8 mouse cellular contexts compared by ENCODE assay signal in the genomic region with DNA sequence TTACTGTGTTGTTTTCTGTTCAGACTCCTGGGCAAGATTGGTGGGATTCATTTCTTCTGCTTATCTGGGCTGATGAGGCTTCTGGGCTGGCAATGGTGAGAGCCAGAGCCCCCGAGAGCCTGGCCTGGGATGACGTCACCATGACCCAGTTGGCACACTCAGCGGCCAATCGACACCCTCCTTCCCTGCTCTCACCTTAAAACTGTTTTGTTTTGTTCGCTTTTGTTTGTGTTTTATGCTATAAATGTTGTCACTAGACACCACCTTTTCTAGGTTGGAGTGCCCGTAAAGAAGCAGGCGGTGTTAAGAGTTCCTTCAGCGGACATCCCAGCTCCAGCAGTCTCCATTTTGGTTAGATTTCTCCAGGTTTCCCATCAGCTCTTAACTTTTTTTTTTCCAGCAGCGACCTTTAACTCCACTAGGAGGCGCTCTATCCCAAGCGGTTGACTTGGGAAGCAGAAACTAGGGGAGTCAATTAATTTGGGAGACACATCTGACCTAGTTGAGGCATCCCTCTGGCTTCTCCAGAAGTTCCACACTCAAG. TPM values are rescaled to one million over a fixed set of nuclear protein-coding genes. Genes with fewer than 3 reads are reported as not detected.
DNase-seq lines count a peak whose midpoint lies in the region; ATAC-seq lines count a peak whose summit lies in the region.

No protein-coding gene starts in this region.

- H3K9me3 ChIP-seq in forebrain, embryonic 16.5 days (ENCODE audit: control insufficient read depth, low read length): no peaks in the 10 kb centered on the region
- H3K9me3 ChIP-seq in hindbrain, embryonic 11.5 days (ENCODE audit: control insufficient read depth, low read length): no peaks in the 10 kb centered on the region
- H3K9me3 ChIP-seq in stomach, embryonic 16.5 days (replicated peaks; ENCODE audit: control insufficient read depth, low read length): no peaks in the 10 kb centered on the region

- WGBS in forebrain, embryonic 16.5 days: 8% methylated on average over 11 of the region's 11 CpGs
- 11% methylated on average over 11 of the region's 11 CpGs for WGBS in hindbrain, embryonic 11.5 days
- 13% methylated on average over 11 of the region's 11 CpGs for WGBS in stomach, embryonic 16.5 days

- H3K4me2 ChIP-seq in forebrain, embryonic 16.5 days (ENCODE audit: low read length): peak overlapping the region; percentile 25
- peak overlapping the region; percentile 19 for H3K4me2 ChIP-seq in hindbrain, embryonic 11.5 days (replicated peaks; ENCODE audit: low read depth, low read length)
- peak overlapping the region; percentile 47 for H3K4me2 ChIP-seq in stomach, embryonic 16.5 days (ENCODE audit: low read depth, low read length)

- H3K9ac ChIP-seq in forebrain, embryonic 16.5 days (replicated peaks; ENCODE audit: low read depth, low read length): no peak overlapping the region
- no peak overlapping the region for H3K9ac ChIP-seq in hindbrain, embryonic 11.5 days (ENCODE audit: low read depth, low read length)
- no peak overlapping the region for H3K9ac ChIP-seq in stomach, embryonic 16.5 days (ENCODE audit: low read length)

- intact Hi-C loops in left cerebral cortex, postnatal 4 days (cut with DNase I): loop anchor here (2.0 to 10.0 kb wide), 2 partner anchors 178 to 244 kb away; no protein-coding TSS in a partner anchor

- H3K4me3 ChIP-seq in brown adipose tissue, adult 24 weeks (ENCODE audit: insufficient read depth, low read depth, low read length): peak overlapping the region; percentile 55
- H3K4me3 ChIP-seq in forebrain, embryonic 16.5 days (replicated peaks; ENCODE audit: low read length): no peak overlapping the region
- H3K4me3 ChIP-seq in hindbrain, embryonic 11.5 days (ENCODE audit: low read depth, low read length): no peak overlapping the region
- peak overlapping the region; percentile 26; the same call in 1 of the 2 replicates for H3K4me3 ChIP-seq in stomach, embryonic 16.5 days (replicated peaks; ENCODE audit: low read length)

- no peaks in the 10 kb centered on the region for H3K36me3 ChIP-seq in forebrain, embryonic 16.5 days (ENCODE audit: control insufficient read depth, insufficient read depth)
- no peaks in the 10 kb centered on the region for H3K36me3 ChIP-seq in hindbrain, embryonic 11.5 days (ENCODE audit: control insufficient read depth, insufficient read depth, low read length)
- H3K36me3 ChIP-seq in stomach, embryonic 16.5 days (ENCODE audit: control insufficient read depth, insufficient read depth, low read length): no peaks in the 10 kb centered on the region

- H3K27me3 ChIP-seq in forebrain, embryonic 16.5 days (replicated peaks; ENCODE audit: control insufficient read depth, insufficient read depth, low read length): no peaks in the 10 kb centered on the region
- no peaks in the 10 kb centered on the region for H3K27me3 ChIP-seq in hindbrain, embryonic 11.5 days (ENCODE audit: control insufficient read depth, insufficient read depth, low read length)
- H3K27me3 ChIP-seq in stomach, embryonic 16.5 days (ENCODE audit: control insufficient read depth, insufficient read depth, low read length): no peaks in the 10 kb centered on the region

- peak overlapping the region; percentile 98 for H3K27ac ChIP-seq in brown adipose tissue, adult 24 weeks (replicated peaks; ENCODE audit: low read depth, low read length)
- H3K27ac ChIP-seq in forebrain, embryonic 16.5 days (ENCODE audit: low read length): no peak overlapping the region
- H3K27ac ChIP-seq in hindbrain, embryonic 11.5 days (ENCODE audit: low read depth, low read length): no peak overlapping the region
- H3K27ac ChIP-seq in stomach, embryonic 16.5 days (ENCODE audit: low read length): no peak overlapping the region

- peaks cover 16% of the 10 kb centered on the region for H3K4me1 ChIP-seq in brown adipose tissue, adult 24 weeks (ENCODE audit: control insufficient read depth, insufficient read depth, insufficient read length, low read length)
- H3K4me1 ChIP-seq in forebrain, embryonic 16.5 days (replicated peaks; ENCODE audit: control insufficient read depth, insufficient read depth, low read length): peaks cover 6% of the 10 kb centered on the region
- H3K4me1 ChIP-seq in hindbrain, embryonic 11.5 days (replicated peaks; ENCODE audit: control insufficient read depth, insufficient read depth, low read length): no peaks in the 10 kb centered on the region
- no peaks in the 10 kb centered on the region for H3K4me1 ChIP-seq in stomach, embryonic 16.5 days (ENCODE audit: control insufficient read depth, insufficient read depth, low read length)

- ATAC-seq in forebrain, embryonic 16.5 days: no peak
- ATAC-seq in hindbrain, embryonic 11.5 days (ENCODE audit: low FRiP score): no peak
- no peak for ATAC-seq in stomach, embryonic 16.5 days (ENCODE audit: insufficient read depth, low FRiP score)

- DNase-seq in layer of hippocampus, postnatal 10 days (ENCODE audit: low spot score in 2 of 2): peak; percentile 67 to 76
- no peak for DNase-seq in layer of hippocampus, adult 9-11 months
- DNase-seq in hindbrain, embryonic 11.5 days (ENCODE audit: low spot score): peak; percentile 79
- DNase-seq in left cerebral cortex, postnatal 4 days: peak; percentile 63
- peak; percentile 80 for DNase-seq in mesoderm, embryonic 11.5 days (ENCODE audit: low read depth, low spot score)

RNA-seq across cellular contexts. Expression of gene Shf, which starts 11.9 kb away (rescaled TPM):
- 10 to 100 TPM; 60.7 to 63.5 TPM for total RNA-seq in layer of hippocampus, postnatal 10 days (2021)
- 3.1 and 4.5 TPM in 2 replicates for polyA plus RNA-seq in brown adipose tissue, adult 24 weeks (2012; ENCODE audit: insufficient read depth, insufficient read length, missing spikeins)
- polyA plus RNA-seq in forebrain, embryonic 16.5 days (2015; fragmentation: Nextera tagmentation; extraction: Ambion mirVana): 6.6 and 9.5 TPM in 2 replicates
- polyA plus RNA-seq in hindbrain, embryonic 11.5 days (2014; fragmentation: Nextera tagmentation; extraction: Ambion mirVana): 10.3 and 11.7 TPM in 2 replicates
- total RNA-seq in left cerebral cortex, postnatal 4 days (2021): 10 to 100 TPM; 54.9 to 56.9 TPM
- 1.1 and 2.5 TPM in 2 replicates for polyA plus RNA-seq in stomach, embryonic 16.5 days (2015; fragmentation: Nextera tagmentation; extraction: Ambion mirVana)

RNA-seq across cellular contexts. Expression of gene Slc28a2, which starts 45.4 kb away (rescaled TPM):
- total RNA-seq in layer of hippocampus, postnatal 10 days (2021): under 1 TPM; 0.25 to 0.36 TPM
- polyA plus RNA-seq in brown adipose tissue, adult 24 weeks (2012; ENCODE audit: insufficient read depth, insufficient read length, missing spikeins): 6.6 and 15.1 TPM in 2 replicates
- polyA plus RNA-seq in forebrain, embryonic 16.5 days (2015; fragmentation: Nextera tagmentation; extraction: Ambion mirVana): 0.15 TPM in 1 of 2 replicates, not detected in the other
- polyA plus RNA-seq in hindbrain, embryonic 11.5 days (2014; fragmentation: Nextera tagmentation; extraction: Ambion mirVana): 0.07 TPM in 1 of 2 replicates, not detected in the other
- under 1 TPM in 1 of 2 experiments, not detected in 1; 0.20 TPM for total RNA-seq in left cerebral cortex, postnatal 4 days (2021)
- 16.7 and 17.7 TPM in 2 replicates for polyA plus RNA-seq in stomach, embryonic 16.5 days (2015; fragmentation: Nextera tagmentation; extraction: Ambion mirVana)

Comparison
In these comparisons a context has a peak if more than half of its experiments do, and no peak if none do; other contexts are left out.
1. H3K4me3 ChIP-seq: peak in brown adipose tissue, adult 24 weeks (single experiment) and stomach, embryonic 16.5 days (single experiment); none in forebrain, embryonic 16.5 days (single experiment) and hindbrain, embryonic 11.5 days (single experiment).
2. Peak in every context shown above with its lines, with median percentiles within 50 percentile points of each other: H3K4me2 ChIP-seq.